Mouse (Mus musculus) urinary bladder, adult 2 months (tissue): ENCODE data around the gene Clmn. TPM values are rescaled to one million over a fixed set of nuclear protein-coding genes. Genes with fewer than 3 reads are reported as not detected.

Experiments used
- DNase-seq: peaks from one replicate; pipeline ENCODE4 v3.0.0; 2022; ENCODE audit warnings: low spot score
- polyA plus RNA-seq: library from polyadenylated mRNA; depleted of rRNA; stranded (reverse); fragments of >200 nt; gene quantifications from 2 replicates; pipeline ENCODE4 v1.2.3, GENCODE M21; 2012; rRNA removed

Clmn gene
- polyA plus RNA-seq: 7.4 and 8.1 TPM in 2 replicates

DNA sequence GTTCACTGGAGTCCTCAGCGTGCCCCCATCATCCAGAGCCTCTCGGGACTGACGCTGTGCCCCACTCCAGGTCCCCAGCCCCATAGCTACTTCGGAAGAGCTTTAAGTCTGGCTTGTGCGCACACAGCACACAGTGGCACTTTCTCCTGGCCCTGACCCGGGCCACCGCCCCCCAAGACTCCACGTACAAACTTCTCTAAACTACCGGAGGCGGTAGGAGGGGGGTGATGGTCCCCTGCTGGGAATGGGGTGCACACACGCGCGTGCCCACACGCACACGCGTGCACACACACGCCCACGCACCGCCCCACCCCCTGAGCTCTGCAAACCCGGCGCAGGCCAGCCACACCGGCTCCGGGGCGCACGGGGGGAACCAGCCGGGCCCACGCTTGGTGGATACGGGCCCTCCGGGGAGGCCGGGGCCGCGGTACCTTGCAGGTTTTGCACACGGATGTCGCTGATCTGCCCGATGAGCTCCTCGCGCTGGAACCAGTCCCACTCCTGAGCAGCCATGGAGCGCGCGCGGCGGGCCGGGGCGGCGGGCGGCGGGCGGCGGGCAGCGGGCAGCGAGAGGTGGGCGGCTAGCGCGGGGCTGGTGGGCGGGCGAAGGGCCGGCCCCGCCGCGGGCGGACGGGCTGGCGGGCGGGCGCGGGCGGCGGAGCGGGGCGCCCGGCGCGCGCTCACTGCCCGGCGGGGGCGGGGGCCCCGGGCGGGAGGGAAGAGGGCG lies at the start of gene Clmn:
Gene Clmn, minus strand, starts transcription at position 638 of the 727 bp plus-strand sequence.
- peak; percentile 41 for DNase-seq

DNA sequence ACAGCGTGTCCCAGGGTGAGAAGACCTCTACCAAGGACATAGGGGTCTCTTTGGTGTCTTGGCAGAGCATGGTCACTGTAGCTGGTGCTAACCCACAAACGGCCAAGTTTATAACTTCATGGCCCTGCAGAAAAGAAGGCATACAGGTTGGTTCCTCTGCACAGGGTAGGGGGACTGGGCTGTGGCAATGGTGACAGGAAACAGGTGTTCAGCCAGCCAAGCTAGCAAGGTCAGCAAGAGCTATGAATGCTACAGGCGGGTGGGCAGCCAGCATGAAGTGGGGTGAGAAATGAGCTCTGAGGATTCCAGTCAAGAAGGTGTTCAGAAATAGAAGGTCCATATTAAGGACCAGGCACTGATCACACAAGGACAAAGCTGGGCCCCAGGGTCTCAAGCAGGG lies 48.1 kb upstream of the Clmn start:
- no peak for DNase-seq

DNA sequence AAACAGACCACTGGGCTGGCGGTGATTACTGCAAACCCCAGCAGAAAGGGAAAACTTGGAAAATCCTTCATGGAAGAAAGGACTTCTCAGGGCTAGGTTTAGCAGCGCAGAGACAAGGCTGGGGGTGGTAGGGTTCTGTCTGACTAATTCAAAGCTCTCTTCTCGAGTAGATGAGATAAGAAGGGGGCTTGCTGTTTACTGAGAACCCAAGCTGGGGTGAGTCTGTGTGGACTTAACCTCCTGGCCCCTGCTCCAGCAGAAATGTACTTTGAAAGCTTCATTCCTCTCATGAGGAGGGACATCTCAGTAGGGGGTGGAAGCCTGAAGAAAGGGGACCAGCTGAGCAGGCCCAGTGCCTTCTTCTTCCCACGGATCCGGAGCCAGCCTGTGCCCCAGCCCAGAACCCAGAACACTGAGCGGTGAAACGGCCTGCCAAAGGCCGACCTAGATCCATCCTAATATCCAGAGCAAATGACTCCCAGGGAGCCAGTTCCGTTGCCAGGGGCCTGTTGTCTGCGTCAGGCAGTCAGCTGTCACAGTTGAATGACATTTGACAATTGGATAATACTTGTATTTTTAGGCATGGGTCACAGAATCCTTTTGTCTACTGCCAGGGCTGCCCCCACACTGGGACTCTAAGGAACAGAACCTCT lies 47.5 kb upstream of the Clmn start:
- DNase-seq: no peak

DNA sequence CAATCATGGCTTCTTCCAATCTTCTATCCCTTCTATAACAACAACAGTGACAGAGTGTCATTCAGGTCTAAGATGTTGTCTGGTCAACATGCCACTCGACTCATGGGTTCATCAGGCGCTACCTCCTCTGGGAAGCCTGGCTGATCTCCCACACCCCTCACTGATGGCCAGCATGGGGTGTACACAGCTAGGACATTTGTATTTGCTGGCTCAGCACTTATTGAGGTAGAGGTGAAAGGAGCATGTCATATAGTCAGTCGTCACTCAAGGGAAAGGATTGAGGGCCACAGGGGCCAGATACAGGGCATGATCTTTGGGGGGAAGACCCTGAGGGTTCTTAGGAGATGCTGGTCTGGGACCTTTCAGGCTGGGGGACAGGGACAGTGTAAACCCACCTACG lies 44.9 kb upstream of the Clmn start:
- no peak for DNase-seq

DNA sequence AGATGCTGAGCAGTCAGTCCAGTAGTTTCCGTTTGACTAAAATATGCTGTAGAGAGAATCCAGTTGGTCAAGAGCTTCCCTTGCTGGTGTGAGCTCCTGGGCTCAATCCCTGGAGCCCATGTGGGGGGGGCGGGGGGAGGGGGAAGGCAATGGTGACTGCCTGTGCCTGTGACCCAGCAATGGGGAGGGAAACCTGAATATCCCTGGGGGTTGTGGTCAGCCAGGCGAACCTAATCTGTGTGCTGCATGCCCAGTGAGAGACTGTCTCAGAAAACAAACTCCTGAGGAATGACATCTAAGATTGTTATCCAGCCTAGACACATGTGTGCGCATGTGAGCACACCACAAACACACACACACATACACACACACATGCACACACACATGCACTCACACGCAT lies 44.1 kb upstream of the Clmn start:
- DNase-seq: no peak

DNA sequence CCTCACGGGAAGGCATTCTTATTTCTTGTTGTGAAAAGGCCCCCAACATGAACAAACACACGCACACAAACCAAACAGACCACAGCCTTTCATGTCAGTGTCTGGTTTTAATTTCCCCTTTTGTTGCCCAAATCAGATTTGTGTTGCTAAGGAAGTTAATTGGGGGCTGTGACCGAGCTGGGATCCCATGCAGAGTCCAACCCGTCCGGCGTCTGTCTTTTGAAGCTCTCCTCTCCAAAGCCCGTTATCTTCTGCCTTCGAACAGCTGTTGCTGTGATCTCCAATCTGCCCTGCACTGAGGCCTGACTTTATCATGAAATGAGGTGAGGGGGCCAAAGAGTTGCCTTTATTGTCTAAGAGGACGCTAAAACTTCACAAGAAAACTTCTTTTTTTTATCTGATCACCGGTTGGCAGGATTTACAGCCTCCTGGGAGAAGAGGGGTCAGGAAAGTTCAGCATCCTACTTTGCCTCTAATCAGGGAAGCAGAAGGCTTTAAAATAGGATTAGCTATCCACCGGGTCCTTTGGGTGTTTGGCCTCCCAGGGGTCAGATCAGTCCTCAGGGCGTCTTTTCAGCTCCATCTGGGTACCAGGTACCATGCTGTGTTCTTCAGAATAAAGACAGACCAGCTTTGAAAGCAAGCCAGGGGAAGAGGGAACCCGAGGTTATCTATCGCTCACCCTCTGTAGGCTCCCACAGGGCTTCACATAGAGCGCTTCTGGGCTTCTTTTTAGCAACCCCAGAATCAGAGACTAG lies 43.3 kb upstream of the Clmn start:
- no peak for DNase-seq

DNA sequence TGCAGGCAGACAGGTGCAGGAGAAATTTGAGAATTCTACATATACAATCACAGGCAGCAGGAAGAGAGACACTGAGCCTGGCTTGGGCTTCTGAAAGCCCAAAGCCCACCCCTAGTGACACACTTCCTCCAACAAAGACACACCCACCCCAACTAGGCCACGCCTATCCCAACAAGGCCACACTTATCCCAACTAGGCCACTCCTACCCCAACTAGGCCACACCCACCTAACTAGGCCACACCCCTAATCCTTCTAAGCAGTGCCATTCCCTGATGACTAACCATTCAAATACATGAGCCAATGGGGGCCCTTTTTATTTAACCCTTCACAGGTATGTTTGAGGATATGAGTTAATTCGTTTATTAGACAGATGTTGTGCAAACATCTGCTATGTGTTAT lies 42.3 kb upstream of the Clmn start:
- no peak for DNase-seq

DNA sequence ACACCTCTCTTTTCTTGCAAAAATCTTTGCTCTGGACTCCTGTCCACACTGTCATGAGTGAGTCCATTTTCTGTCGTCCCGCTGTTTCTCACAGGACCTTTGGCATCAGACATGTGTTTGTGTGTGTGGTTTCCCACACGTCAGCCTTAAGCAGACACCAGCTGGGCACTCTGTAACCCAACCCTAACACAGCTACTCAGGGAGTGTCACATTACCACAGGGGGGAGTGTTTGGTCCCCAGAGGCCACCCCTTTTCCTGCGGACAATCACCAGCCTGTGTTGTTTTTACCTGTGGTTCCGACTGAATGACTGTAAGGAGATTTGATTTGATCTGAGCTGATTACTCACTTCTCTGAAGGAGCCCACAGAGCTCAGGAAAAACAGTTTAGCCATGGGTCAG lies 39.3 kb upstream of the Clmn start:
- DNase-seq: no peak

DNA sequence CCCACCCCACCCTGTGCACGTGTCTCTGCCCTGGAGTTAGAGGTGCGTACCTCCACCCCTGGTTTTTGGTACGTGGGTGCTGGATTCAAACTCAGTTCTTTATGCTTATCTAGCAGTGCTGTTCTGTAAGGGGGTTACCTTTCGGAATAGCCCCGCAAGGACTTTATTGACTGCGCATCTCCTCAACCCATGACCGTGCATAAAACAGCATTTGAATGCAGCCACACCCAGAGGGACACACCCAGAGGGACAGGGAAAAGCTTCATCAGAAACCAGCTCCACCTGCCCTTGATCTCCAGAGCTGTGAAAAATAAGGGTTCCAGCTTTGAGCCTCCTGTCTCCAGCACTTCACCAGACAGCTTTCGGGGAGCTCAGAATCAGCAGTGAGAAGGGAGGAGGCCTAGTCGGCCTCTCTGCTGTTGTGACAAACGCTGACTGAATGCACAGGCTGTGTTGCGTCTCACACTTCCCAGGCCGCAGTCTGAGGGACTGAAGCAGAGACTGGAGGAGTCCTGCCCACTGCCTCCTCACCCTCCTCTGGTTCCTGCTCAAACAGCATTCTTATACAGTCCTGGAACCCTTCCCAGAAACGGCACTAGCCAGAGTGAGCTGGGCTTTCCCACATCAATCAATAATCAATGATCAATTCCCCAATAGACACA lies 37.6 kb upstream of the Clmn start:
- no peak for DNase-seq

DNA sequence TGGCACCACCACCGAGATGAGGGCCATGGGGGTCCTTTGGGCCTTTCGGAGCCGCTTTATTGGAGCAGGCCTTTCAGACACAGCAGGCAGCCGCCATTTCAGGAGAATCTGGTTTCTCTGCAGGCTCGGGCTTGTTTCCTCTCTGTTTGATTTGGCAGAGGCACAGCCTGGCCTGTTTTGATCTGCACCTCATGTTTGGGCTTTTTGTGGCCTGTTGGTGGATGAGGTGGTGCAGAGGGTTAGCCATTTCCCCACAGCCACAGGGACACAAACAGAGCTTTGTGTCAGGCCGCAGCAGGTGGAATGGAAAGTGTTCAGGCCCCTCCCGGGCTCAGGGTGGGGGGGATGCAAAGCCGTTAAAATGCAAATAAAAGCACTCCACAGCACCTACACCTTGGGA lies 36.4 kb upstream of the Clmn start:
- peak; percentile 42 for DNase-seq

DNA sequence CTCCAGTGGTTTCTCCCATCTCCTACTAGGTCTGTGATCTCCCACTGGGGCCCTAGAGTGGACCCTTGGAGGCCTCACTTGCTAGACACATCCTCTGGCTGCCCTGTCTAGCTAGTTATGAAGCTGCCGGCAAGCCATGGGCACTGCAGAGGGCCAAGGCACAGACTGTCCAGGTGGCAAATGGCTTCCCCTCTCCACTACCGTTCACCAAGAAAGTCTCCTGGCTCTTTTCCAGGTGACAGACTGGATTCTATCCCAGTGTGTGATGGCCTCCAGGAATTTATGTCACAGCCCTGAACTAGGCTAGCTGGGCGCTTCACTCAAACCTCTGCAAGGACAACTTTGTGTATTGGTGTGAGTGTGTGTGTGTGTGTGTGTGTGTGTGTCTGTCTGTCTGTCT lies 35.0 kb upstream of the Clmn start:
- DNase-seq: no peak

DNA sequence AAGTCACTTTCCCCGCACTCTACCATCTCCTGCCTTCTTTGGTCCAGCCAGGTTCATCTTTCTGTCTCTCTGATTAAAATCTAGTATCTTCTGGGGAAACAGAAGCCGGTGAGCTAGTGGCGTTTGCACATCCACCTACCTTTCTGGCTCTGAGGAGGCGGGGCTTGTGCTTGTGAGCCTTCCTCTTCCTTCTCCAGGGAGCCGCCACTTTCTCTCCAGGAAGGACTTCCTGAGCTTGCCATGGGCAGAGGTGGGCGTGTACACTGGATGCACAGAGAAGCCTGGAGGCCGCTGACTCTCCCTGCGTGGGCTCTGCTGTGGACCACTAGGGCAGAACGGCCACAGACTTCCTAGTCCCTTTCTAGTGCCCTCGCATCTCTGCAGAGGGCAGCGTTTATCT lies 34.3 kb upstream of the Clmn start:
- DNase-seq: no peak

DNA sequence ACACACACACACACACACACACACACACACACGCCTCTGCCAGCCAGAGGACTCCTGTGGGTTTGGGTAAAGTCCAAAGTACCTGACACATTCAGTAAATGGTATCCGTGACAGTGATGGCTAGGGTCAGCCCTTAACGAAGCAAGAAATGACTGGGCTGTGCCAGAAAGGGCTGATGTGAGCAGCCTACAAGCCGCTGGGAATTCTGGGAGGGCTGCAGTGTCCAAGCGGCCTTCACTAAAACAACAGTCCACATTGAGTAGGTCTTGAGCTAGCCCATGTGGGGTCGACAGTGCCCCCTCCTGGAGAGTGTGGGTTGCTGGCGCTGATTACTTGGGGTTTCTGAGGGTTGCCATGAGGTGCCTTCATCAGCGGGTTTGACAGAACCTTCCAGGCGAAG lies 33.8 kb upstream of the Clmn start:
- no peak for DNase-seq

DNA sequence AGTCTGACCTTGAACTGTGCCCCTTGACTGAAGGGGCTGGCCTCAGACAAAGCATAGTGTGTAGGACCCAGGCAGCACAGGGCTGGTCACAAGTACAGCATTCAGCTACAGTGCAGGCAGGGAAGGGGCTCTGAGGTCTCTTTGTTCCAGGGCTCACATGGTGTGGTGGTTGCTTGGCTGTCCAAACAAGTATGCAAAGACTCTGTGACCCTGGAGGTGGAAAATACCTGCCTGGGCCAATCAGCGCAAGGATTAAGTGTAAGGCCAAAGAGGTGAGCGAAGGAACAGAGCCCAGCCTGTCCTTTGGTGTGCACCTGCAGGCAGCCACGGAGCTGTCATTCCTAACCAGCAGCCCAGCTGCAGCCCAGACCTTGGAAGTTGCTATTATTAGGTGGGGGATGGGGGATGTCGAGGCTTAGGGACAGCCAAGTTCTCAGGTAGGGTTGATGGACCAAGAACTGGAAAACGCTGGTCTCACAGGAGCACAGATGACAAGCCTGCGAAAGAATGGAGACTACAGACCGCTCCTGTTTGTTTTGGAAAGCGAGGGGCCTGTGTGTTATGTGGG lies 32.3 kb upstream of the Clmn start:
- no peak for DNase-seq

DNA sequence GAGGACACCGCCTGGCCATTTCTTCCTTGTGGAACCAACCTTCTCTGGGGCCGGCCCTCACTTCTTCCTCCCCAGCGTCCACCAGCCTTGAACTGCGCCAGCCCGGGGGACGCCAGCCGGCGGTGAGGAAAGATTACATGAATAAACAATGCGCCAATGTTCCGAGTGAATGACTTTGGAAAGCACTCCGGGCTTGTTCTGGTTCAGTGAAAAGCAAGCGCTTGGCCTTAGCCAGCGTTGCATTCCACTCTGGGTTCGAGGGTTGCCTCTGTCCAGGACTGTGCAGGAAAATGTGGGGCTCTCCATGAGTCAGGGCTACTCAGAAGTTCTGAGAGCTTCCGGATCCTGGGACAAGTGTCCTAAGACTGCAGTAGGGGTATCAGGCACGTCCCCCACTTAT lies 31.8 kb upstream of the Clmn start:
- DNase-seq: no peak

DNA sequence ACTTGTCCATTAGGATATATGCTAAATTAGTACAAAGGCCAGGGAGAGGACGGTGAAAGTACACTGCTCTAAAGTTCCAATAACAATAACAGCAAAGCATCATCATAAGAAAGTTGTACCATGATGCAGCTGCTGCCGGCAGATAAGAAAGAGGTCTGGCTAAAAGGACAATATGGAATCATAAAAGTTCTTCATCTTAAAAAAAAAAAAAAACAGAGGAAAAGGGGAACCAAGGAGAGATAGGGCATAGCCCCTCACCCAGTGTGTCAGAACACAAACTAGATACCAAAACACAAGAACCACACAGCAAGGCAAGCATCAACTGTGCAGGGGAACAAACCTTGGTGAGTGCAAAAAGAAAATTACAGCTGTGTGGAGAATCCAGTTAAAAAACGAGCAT lies 27.4 kb upstream of the Clmn start:
- no peak for DNase-seq

DNA sequence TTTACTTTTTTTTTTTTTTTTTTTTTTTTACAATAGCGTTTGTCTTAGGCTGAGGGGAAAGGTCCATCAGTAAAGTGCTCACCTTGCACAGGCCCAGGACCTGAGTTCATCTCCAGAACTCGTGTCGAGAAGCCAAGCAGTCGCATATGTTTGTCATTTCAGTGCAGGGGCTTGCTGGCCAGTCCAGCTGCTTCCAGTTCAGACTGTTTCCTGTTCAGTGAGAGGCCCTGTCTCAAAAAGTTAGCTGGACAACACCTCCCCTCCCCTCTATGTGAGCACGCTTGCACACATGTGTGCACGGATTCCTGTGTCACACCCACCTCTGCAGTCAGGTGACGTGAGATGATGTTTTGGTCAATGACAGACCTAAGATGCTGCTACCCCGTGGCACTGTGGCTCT lies 25.2 kb upstream of the Clmn start:
- DNase-seq: no peak

DNA sequence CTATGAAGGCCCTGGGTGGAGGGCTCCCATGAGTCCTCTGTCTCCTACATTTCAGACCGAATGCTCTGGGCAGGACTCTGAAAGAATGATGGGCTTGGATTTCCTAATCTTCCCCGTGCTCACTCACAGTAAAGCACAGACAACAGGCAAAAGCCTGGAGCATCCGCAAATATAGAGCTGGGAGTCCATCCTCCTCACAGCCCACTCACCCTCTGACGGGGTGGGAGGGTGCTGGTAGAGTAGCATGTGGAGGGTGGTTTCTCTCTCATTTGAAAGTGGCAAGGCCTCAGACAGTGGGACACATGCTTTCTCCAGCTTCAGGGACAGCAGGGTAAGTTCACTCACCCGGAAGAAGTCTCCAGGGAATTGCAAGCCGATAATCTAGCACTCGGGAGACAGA lies 21.2 kb upstream of the Clmn start:
- DNase-seq: no peak

DNA sequence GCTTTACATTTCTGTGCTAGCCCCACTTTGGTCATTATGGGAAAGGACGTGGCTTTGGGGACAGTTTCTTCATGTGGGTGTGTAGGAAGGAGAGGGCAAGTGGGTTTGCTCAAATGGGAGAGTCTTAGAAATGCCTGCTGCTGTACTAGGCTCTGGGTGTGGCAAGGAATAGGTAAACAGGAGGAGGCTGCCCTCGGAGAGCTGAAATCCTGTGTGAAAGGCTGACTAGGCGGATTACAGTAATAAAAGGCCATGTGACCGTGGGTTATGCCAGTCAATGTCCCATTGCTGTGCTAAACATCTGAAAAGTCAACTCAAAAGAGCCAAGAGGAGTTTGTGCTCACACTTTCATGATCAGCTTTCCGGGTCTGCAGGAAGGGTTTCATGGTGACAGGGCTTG lies 17.7 kb upstream of the Clmn start:
- DNase-seq: no peak

DNA sequence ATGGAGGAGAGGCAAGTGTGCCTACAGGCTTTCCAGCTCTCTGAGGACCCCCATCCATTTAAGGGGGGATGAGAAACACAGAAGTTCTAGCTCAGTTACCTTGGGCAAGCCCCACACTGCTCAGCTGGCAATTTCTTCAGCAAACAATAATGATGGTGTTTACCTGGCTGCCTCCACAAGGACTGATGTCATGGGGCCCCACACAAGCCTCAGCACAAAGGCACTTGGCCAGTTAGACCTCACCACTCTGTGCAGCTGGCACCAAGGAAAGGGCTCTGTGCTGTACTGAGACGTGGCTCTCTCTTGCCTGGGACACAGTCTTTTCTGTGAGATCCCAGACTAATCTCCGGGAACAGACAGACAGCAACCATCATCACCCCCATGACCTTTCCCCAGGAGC lies 17.2 kb upstream of the Clmn start:
- no peak for DNase-seq

DNA sequence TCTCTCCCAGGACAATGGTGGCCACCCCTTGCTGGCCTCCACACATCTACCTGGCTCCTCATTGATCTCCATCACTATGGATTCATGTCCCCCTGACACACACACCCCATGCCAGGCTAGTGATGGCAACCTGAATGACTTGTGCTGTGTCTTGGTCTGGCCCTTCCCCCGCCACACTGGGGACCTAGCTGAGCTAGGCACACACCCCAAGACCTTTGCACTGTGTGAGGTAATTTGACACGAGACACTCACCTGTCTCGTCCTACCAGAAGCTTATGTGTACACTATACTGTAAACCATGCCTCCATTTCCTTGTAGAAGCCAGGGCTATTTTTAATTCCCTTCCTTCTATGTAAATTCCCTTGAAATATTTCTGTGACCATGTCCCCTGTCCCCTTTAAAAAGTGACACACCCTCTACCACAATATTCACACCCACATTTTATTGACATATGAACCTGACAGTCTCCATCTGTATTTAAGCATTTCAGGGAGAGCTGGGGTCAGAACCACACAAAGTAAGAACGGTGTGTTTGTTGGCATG lies 16.7 kb upstream of the Clmn start:
- DNase-seq: no peak

DNA sequence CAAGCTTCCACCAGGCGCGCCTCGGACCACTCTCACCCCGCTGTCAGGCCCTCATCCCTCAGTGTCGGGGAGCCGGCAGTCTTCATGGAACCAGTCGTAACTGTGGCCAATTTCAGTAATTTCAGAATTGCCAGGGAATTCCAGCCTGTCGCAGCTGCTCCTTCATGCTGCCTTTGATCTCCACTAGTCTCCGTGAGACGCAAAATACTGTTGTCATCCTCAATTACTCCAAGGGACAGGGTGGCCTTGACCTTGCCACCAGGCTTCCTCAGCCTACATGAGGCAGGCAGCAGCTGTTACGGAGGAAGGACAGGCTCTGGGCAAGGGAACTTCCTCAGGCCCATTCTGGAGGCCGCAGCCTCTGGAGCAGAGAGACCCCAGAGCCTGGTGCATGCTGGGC lies 15.5 kb upstream of the Clmn start:
- DNase-seq: no peak
